Comparison of ENCODE assay signal across 10 mouse cellular contexts in the genomic region with DNA sequence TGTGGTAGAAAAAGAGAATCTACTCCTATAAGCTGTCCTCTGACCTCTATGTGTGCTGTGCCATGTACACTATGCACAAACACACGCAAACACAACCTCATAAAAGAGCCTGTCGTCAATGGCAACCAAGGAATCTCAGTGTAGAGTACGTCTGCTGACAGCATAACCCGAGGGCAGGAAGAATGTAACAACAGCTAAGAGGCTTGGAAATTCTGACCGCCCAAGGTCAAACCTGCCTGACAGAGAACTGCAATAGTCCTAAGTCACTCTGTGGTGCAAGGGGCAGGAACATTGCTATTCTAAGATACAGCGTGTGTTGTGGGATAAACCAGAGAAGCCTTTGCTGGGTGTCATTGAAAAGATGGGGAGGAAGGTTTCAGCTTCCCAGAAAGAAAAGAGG.
DNase-seq lines count a peak whose midpoint lies in the region; ATAC-seq and TF ChIP-seq lines count a peak whose summit lies in the region.
"Had no signal": no experiment of that assay in that cellular context is flagged by ENCODE, and none has a peak within 500 bp of the region (broad histone marks: within the 10 kb centered on the region; RNA-seq: fewer than 3 reads in every experiment).

No protein-coding gene starts in this region.

- H3K4me3 ChIP-seq in stomach, embryonic 16.5 days (replicated peaks; ENCODE audit: low read length): no peak overlapping the region
- no peak overlapping the region for H3K4me3 ChIP-seq in stomach, postnatal 0 days (ENCODE audit: low read depth, low read length)
- no peak overlapping the region for H3K4me3 ChIP-seq in kidney, adult 2 months (ENCODE audit: insufficient read depth, low read depth, low read length)

- H3K36me3 ChIP-seq in stomach, embryonic 16.5 days (ENCODE audit: control insufficient read depth, insufficient read depth, low read length): no peaks in the 10 kb centered on the region
- no peaks in the 10 kb centered on the region for H3K36me3 ChIP-seq in stomach, postnatal 0 days (ENCODE audit: control insufficient read depth, insufficient read depth, low read length)
- H3K36me3 ChIP-seq in kidney, adult 2 months (ENCODE audit: control insufficient read depth, insufficient read depth, low read length): no peaks in the 10 kb centered on the region

- DNase-seq in gastrocnemius, adult 18-20 months (ENCODE audit: low spot score): peak; percentile 40
- no peak for DNase-seq in gastrocnemius, postnatal 36 days
- DNase-seq in stomach, postnatal 0 days (ENCODE audit: low spot score): no peak
- peak; percentile 51 for DNase-seq in kidney, adult 2 months
- no peak for DNase-seq in layer of hippocampus, adult 9-10 months (ENCODE audit: low spot score)
- DNase-seq in cerebellum, adult 11-12 months: no peak
- DNase-seq in right cerebral cortex, postnatal 36 days (ENCODE audit: low spot score in 2 of 2): no peak
- DNase-seq: layer of hippocampus, adult 9-11 months; right cerebral cortex, adult 18-20 months had no signal

- no peak for TF ChIP-seq POLR2A in kidney, adult 2 months (IDR thresholded peaks at IDR 0.05; ENCODE audit: low read depth, low read length)

- no peak for ATAC-seq in stomach, embryonic 16.5 days (ENCODE audit: insufficient read depth, low FRiP score)
- ATAC-seq in stomach, postnatal 0 days (ENCODE audit: low FRiP score, low TSS enrichment): no peak

- H3K9me3 ChIP-seq in stomach, embryonic 16.5 days (replicated peaks; ENCODE audit: control insufficient read depth, low read length): no peaks in the 10 kb centered on the region
- no peaks in the 10 kb centered on the region for H3K9me3 ChIP-seq in stomach, postnatal 0 days (ENCODE audit: control insufficient read depth, low read length)

- no peak overlapping the region for H3K4me2 ChIP-seq in stomach, embryonic 16.5 days (ENCODE audit: low read depth, low read length)
- H3K4me2 ChIP-seq in stomach, postnatal 0 days (replicated peaks; ENCODE audit: low read depth): no peak overlapping the region

- no peaks in the 10 kb centered on the region for H3K27me3 ChIP-seq in stomach, embryonic 16.5 days (ENCODE audit: control insufficient read depth, insufficient read depth, low read length)
- H3K27me3 ChIP-seq in stomach, postnatal 0 days (ENCODE audit: control insufficient read depth, insufficient read depth, low read length): no peaks in the 10 kb centered on the region
- no peaks in the 10 kb centered on the region for H3K27me3 ChIP-seq in kidney, adult 2 months (replicated peaks; ENCODE audit: control insufficient read depth, insufficient read depth, low read length)

- H3K9ac ChIP-seq in stomach, embryonic 16.5 days (ENCODE audit: low read length): no peak overlapping the region
- H3K9ac ChIP-seq in stomach, postnatal 0 days (ENCODE audit: low read length): no peak overlapping the region

- peaks cover 16% of the 10 kb centered on the region for H3K4me1 ChIP-seq in stomach, embryonic 16.5 days (ENCODE audit: control insufficient read depth, insufficient read depth, low read length)
- H3K4me1 ChIP-seq in stomach, postnatal 0 days (replicated peaks; ENCODE audit: control insufficient read depth, insufficient read depth): no peaks in the 10 kb centered on the region
- H3K4me1 ChIP-seq in kidney, adult 2 months (ENCODE audit: control insufficient read depth, insufficient read depth, low read length): peaks cover 4% of the 10 kb centered on the region; the same call in 1 of the 2 replicates

- no peak for TF ChIP-seq EP300 in stomach, postnatal 0 days (optimal IDR thresholded peaks at IDR 0.05)

- 27% methylated on average over 6 of the region's 6 CpGs for WGBS in stomach, embryonic 16.5 days
- WGBS in stomach, postnatal 0 days: 34% methylated on average over 6 of the region's 6 CpGs
- 21% methylated on average over 6 of the region's 6 CpGs for WGBS in kidney, adult 2 months

- 0 out of 2 replicates have a peak overlapping the region, but pooled peaks have one; percentile 6 for H3K27ac ChIP-seq in stomach, embryonic 16.5 days (ENCODE audit: low read length)
- no peak overlapping the region for H3K27ac ChIP-seq in stomach, postnatal 0 days (replicated peaks)
- no peak overlapping the region for H3K27ac ChIP-seq in kidney, adult 2 months (ENCODE audit: insufficient read depth, low read depth, low read length)

- TF ChIP-seq CTCF in stomach, postnatal 0 days (IDR thresholded peaks at IDR 0.05; ENCODE audit: low read depth): no peak
- TF ChIP-seq CTCF in kidney, adult 2 months (conservative IDR thresholded peaks at IDR 0.05; ENCODE audit: insufficient read depth, insufficient read length, low read depth, low read length): no peak

- intact Hi-C loops in gastrocnemius, postnatal 36 days (cut with DNase I): no loop called here

Comparison
In these comparisons a context has a peak if more than half of its experiments do, and no peak if none do; other contexts are left out.
1. DNase-seq: peak in gastrocnemius, adult 18-20 months (single experiment) and kidney, adult 2 months (single experiment); none in gastrocnemius, postnatal 36 days (0 of 2), stomach, postnatal 0 days (single experiment), layer of hippocampus, adult 9-10 months (single experiment), cerebellum, adult 11-12 months (single experiment) and right cerebral cortex, postnatal 36 days (0 of 2).